Comparison of ENCODE assay signal across 14 mouse cellular contexts in the genomic region with DNA sequence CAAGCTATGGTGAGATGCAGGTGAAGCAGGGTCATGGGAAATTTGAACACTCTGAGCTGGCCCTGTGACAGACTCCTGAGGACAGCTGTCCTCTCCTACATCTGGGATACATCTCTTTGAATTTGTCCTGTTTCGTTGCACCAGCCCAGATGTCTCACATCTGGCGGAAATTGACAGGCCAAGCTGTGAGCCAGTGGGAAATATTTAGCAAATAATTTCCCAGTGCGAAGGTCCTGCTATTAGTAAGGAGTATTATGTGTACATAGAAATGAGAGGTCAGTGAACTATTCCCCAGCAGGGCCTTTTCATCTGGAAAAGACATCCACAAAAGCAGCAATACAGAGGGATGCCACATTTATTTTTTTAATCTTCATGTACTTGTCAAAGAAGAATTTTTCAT. TPM values are rescaled to one million over a fixed set of nuclear protein-coding genes. Genes with fewer than 3 reads are reported as not detected.
DNase-seq lines count a peak whose midpoint lies in the region; TF ChIP-seq lines count a peak whose summit lies in the region.
"Had no signal": no experiment of that assay in that cellular context is flagged by ENCODE, and none has a peak within 500 bp of the region (broad histone marks: within the 10 kb centered on the region; RNA-seq: fewer than 3 reads in every experiment).

No protein-coding gene starts in this region.

- no peak for TF ChIP-seq CTCF in brain, embryonic 14.5 days (IDR thresholded peaks at IDR 0.05; ENCODE audit: borderline replicate concordance, extremely low read depth, insufficient read depth, insufficient read length)

- DNase-seq in heart, adult 18-20 months: peak; percentile 61 to 62
- DNase-seq in heart, postnatal 36 days: no peak
- DNase-seq in kidney, postnatal 4 days: peak; percentile 58 to 59
- no peak for DNase-seq in kidney, adult 18-20 months
- peak; percentile 14 for DNase-seq in brain, embryonic 14.5 days (ENCODE audit: low read depth)
- peak; percentile 48 to 60 for DNase-seq in heart, postnatal 14 days
- DNase-seq in cerebellum, adult 11-12 months: no peak
- DNase-seq: cerebellum, adult 11 months; kidney, postnatal 36 days; liver; lung, adult 18-20 months; thymus, postnatal 4 days had no signal

- intact Hi-C loops in heart, postnatal 36 days (cut with DNase I): no loop called here
- intact Hi-C loops in heart, postnatal 14 days (cut with DNase I): no loop called here

- no peak for TF ChIP-seq POLR2A in brain, embryonic 14.5 days (IDR thresholded peaks at IDR 0.05; ENCODE audit: borderline replicate concordance, extremely low read depth, insufficient read depth, insufficient read length, poor library complexity, severe bottlenecking)

RNA-seq across cellular contexts. Expression of a gene that starts 17.4 kb away (rescaled TPM):
- total RNA-seq in heart, adult 18-20 months (2021): 1 to 10 TPM; 2.3 to 3.5 TPM
- total RNA-seq in heart, postnatal 36 days (2021): 1 to 10 TPM; 4.1 to 4.5 TPM
- polyA plus RNA-seq in brain, embryonic 14.5 days (2012; rRNA removed): 5.9 and 9.8 TPM in 2 replicates
- 1 to 10 TPM; 3.2 to 5.3 TPM for total RNA-seq in heart, postnatal 14 days (2021)
- polyA plus RNA-seq: G1E, myocyte had no signal

Comparison
In these comparisons a context has a peak if more than half of its experiments do, and no peak if none do; other contexts are left out.
1. DNase-seq: peak in heart, adult 18-20 months (2 of 2), kidney, postnatal 4 days (2 of 2), brain, embryonic 14.5 days (single experiment) and heart, postnatal 14 days (2 of 2); none in heart, postnatal 36 days (0 of 2), kidney, adult 18-20 months (single experiment) and cerebellum, adult 11-12 months (single experiment).